25 mouse cellular contexts compared by ENCODE assay signal in genomic region chr2:155367635-155368284, GRCm38 (mm10). TPM values are rescaled to one million over a fixed set of nuclear protein-coding genes. Genes with fewer than 3 reads are reported as not detected.
A peak's percentile ranks its signal among the peaks of the same experiment; 100 is the strongest.
DNase-seq lines count a peak whose midpoint lies in the region; ATAC-seq and TF ChIP-seq lines count a peak whose summit lies in the region.
"Had no signal": no experiment of that assay in that cellular context is flagged by ENCODE, and none has a peak within 500 bp of the region (broad histone marks: within the 10 kb centered on the region; RNA-seq: fewer than 3 reads in every experiment).

No protein-coding gene starts in this region.

- intact Hi-C loops in gastrocnemius, adult 2 months (cut with DNase I) = no loop called here

- H3K36me3 ChIP-seq in lung, postnatal 0 days (ENCODE audit: insufficient read depth, low read length) = no peaks in the 10 kb centered on the region
- no peaks in the 10 kb centered on the region for H3K36me3 ChIP-seq in hindbrain, embryonic 11.5 days (ENCODE audit: control insufficient read depth, insufficient read depth, low read length)
- H3K36me3 ChIP-seq: embryonic facial prominence, embryonic 12.5 days; forebrain, embryonic 12.5 days; hindbrain, embryonic 15.5 days; liver, embryonic 13.5 days; lung, embryonic 15.5 days; midbrain, embryonic 15.5 days had no signal

- no peaks in the 10 kb centered on the region for H3K4me1 ChIP-seq in lung, postnatal 0 days (ENCODE audit: insufficient read depth, low read depth, low read length)
- H3K4me1 ChIP-seq in hindbrain, embryonic 11.5 days (replicated peaks; ENCODE audit: control insufficient read depth, insufficient read depth, low read length) = no peaks in the 10 kb centered on the region
- H3K4me1 ChIP-seq: embryonic facial prominence, embryonic 12.5 days; forebrain, embryonic 12.5 days; hindbrain, embryonic 15.5 days; midbrain, embryonic 15.5 days had no signal

- no peak for DNase-seq in gastrocnemius, adult 2 months
- no peak for DNase-seq in gastrocnemius, adult 18-20 months (ENCODE audit: low spot score)
- DNase-seq in lung, postnatal 0 days (ENCODE audit: low spot score) = peak; percentile 43
- DNase-seq in lung, postnatal 10 days = no peak
- no peak for DNase-seq in hindbrain, embryonic 11.5 days (ENCODE audit: low spot score)
- no peak for DNase-seq in B cell, adult 2 months
- DNase-seq: adrenal gland, postnatal 25 days; cerebellum, adult 11-12 months; cerebellum, postnatal 10 days; gastrocnemius, postnatal 10 days; heart, postnatal 36 days; kidney, adult 9 months; kidney, postnatal 14 days; layer of hippocampus, postnatal 36 days; liver, embryonic 13.5 days; thymus, adult 18-20 months; thymus, postnatal 36 days had no signal

- H3K9ac ChIP-seq in lung, postnatal 0 days (replicated peaks; ENCODE audit: low read depth) = no peak overlapping the region
- H3K9ac ChIP-seq in hindbrain, embryonic 11.5 days (ENCODE audit: low read depth, low read length) = no peak overlapping the region
- H3K9ac ChIP-seq: embryonic facial prominence, embryonic 12.5 days; forebrain, embryonic 12.5 days; hindbrain, embryonic 15.5 days; liver, embryonic 13.5 days; lung, embryonic 15.5 days; midbrain, embryonic 15.5 days had no signal

- TF ChIP-seq CTCF in gastrocnemius, adult 2 months (IDR thresholded peaks at IDR 0.05) = no peak
- TF ChIP-seq CTCF in lung, postnatal 0 days (IDR thresholded peaks at IDR 0.05) = no peak

- no peak for ATAC-seq in lung, postnatal 0 days
- ATAC-seq in hematopoietic stem cell, adult 5-6 weeks (replicated peaks in 1 of 2; ENCODE audit: insufficient read depth in 1 of 2, low FRiP score in 2 of 2, low TSS enrichment in 1 of 2, low read depth in 1 of 2, poor library complexity in 2 of 2, severe bottlenecking in 2 of 2) = peak; percentile 24 to 74; a peak in 2 of 4 replicates
- no peak for ATAC-seq in hindbrain, embryonic 11.5 days (ENCODE audit: low FRiP score)
- ATAC-seq: CD4-positive, CD25-positive, alpha-beta regulatory T cell, adult 4 months; midbrain, embryonic 15.5 days had no signal

- H3K9me3 ChIP-seq in lung, postnatal 0 days (ENCODE audit: low read length) = no peaks in the 10 kb centered on the region
- H3K9me3 ChIP-seq in hindbrain, embryonic 11.5 days (ENCODE audit: control insufficient read depth, low read length) = no peaks in the 10 kb centered on the region
- H3K9me3 ChIP-seq: embryonic facial prominence, embryonic 12.5 days; forebrain, embryonic 12.5 days; hindbrain, embryonic 15.5 days; liver, embryonic 13.5 days; lung, embryonic 15.5 days; midbrain, embryonic 15.5 days had no signal

- TF ChIP-seq EP300 in lung, postnatal 0 days (IDR thresholded peaks at IDR 0.05) = no peak

- no peak overlapping the region for H3K4me3 ChIP-seq in gastrocnemius, adult 2 months
- H3K4me3 ChIP-seq in lung, postnatal 0 days (ENCODE audit: low read depth, low read length) = no peak overlapping the region
- no peak overlapping the region for H3K4me3 ChIP-seq in hindbrain, embryonic 11.5 days (ENCODE audit: low read depth, low read length)
- H3K4me3 ChIP-seq: embryonic facial prominence, embryonic 12.5 days; erythroblast, embryonic 14.5 days; forebrain, embryonic 12.5 days; hindbrain, embryonic 15.5 days; liver, embryonic 13.5 days; lung, embryonic 15.5 days; midbrain, embryonic 15.5 days had no signal

- H3K27me3 ChIP-seq in lung, postnatal 0 days (replicated peaks; ENCODE audit: insufficient read depth, low read length) = no peaks in the 10 kb centered on the region
- no peaks in the 10 kb centered on the region for H3K27me3 ChIP-seq in hindbrain, embryonic 11.5 days (ENCODE audit: control insufficient read depth, insufficient read depth, low read length)
- H3K27me3 ChIP-seq: embryonic facial prominence, embryonic 12.5 days; forebrain, embryonic 12.5 days; hindbrain, embryonic 15.5 days; liver, embryonic 13.5 days; lung, embryonic 15.5 days; midbrain, embryonic 15.5 days had no signal

- H3K27ac ChIP-seq in gastrocnemius, adult 2 months = 0 out of 2 replicates have a peak overlapping the region, but pooled peaks have one; percentile 5
- 0 out of 2 replicates have a peak overlapping the region, but pooled peaks have one; percentile 33 for H3K27ac ChIP-seq in lung, postnatal 0 days (ENCODE audit: low read length)
- H3K27ac ChIP-seq in hindbrain, embryonic 11.5 days (ENCODE audit: low read depth, low read length) = no peak overlapping the region
- H3K27ac ChIP-seq: embryonic facial prominence, embryonic 12.5 days; forebrain, embryonic 12.5 days; hindbrain, embryonic 15.5 days; liver, embryonic 13.5 days; lung, embryonic 15.5 days; midbrain, embryonic 15.5 days had no signal

- H3K4me2 ChIP-seq in lung, postnatal 0 days (replicated peaks; ENCODE audit: low read depth, low read length) = no peak overlapping the region
- H3K4me2 ChIP-seq in hindbrain, embryonic 11.5 days (replicated peaks; ENCODE audit: low read depth, low read length) = no peak overlapping the region
- H3K4me2 ChIP-seq: embryonic facial prominence, embryonic 12.5 days; forebrain, embryonic 12.5 days; hindbrain, embryonic 15.5 days; liver, embryonic 13.5 days; lung, embryonic 15.5 days; midbrain, embryonic 15.5 days had no signal

- WGBS in lung, postnatal 0 days = 69% methylated on average over 7 of the region's 7 CpGs
- WGBS in hindbrain, embryonic 11.5 days = 85% methylated on average over 7 of the region's 7 CpGs

RNA-seq across cellular contexts. Expression of gene Pigu, which starts 10.5 kb away (rescaled TPM):
- total RNA-seq in gastrocnemius, adult 2 months (2021) = 10 to 100 TPM; 23.8 to 24.7 TPM
- 10 to 100 TPM; 22.4 to 25.1 TPM for total RNA-seq in gastrocnemius, adult 18-20 months (2021)
- 41.1 and 41.4 TPM in 2 replicates for polyA plus RNA-seq in lung, postnatal 0 days (2015; fragmentation: Nextera tagmentation; extraction: Ambion mirVana)
- 43.4 and 48.2 TPM in 2 replicates for total RNA-seq in hematopoietic stem cell, adult 5-6 weeks (2017)
- 56.8 and 64.3 TPM in 2 replicates for polyA plus RNA-seq in hindbrain, embryonic 11.5 days (2014; fragmentation: Nextera tagmentation; extraction: Ambion mirVana)

RNA-seq across cellular contexts. Expression of gene Trp53inp2, which starts 13.1 kb away (rescaled TPM):
- total RNA-seq in gastrocnemius, adult 2 months (2021) = 100 to 1,000 TPM; 334 to 391 TPM
- 100 to 1,000 TPM; 307 to 321 TPM for total RNA-seq in gastrocnemius, adult 18-20 months (2021)
- polyA plus RNA-seq in lung, postnatal 0 days (2015; fragmentation: Nextera tagmentation; extraction: Ambion mirVana) = 30.4 and 32.6 TPM in 2 replicates
- 4.2 and 19.3 TPM in 2 replicates for total RNA-seq in hematopoietic stem cell, adult 5-6 weeks (2017)
- 66.1 and 80.9 TPM in 2 replicates for polyA plus RNA-seq in hindbrain, embryonic 11.5 days (2014; fragmentation: Nextera tagmentation; extraction: Ambion mirVana)

Comparison
In these comparisons a context has a peak if more than half of its experiments do, and no peak if none do; other contexts are left out.
1. ATAC-seq: peak in hematopoietic stem cell, adult 5-6 weeks (2 of 2); none in lung, postnatal 0 days (single experiment) and hindbrain, embryonic 11.5 days (single experiment).
2. RNA of gene Trp53inp2, which starts 13.1 kb away (total RNA-seq): 334 to 391 TPM in gastrocnemius, adult 2 months and 307 to 321 TPM in gastrocnemius, adult 18-20 months; 4.2 to 19.3 TPM in hematopoietic stem cell, adult 5-6 weeks; every median in the first group is over 10 times any median in the second.